In genomic region chr15:11042828-11043227, GRCm38 (mm10) we compare ENCODE assay signal across 18 mouse cellular contexts. TPM values are rescaled to one million over a fixed set of nuclear protein-coding genes. Genes with fewer than 3 reads are reported as not detected.
"Had no signal": no experiment of that assay in that cellular context is flagged by ENCODE, and none has a peak within 500 bp of the region (broad histone marks: within the 10 kb centered on the region; RNA-seq: fewer than 3 reads in every experiment).

No protein-coding gene starts in this region.

- DNase-seq: kidney, adult 8-10 months; kidney, postnatal 10 days; kidney, postnatal 36 days; layer of hippocampus, postnatal 36 days; liver, embryonic 13.5 days; lung, adult 2 months; lung, postnatal 14 days; right cerebral cortex, postnatal 14 days; right cerebral cortex, postnatal 4 days; thymus, adult 2 months; thymus, postnatal 14 days; thymus, postnatal 4 days had no signal

RNA-seq across cellular contexts. Expression of gene Rxfp3, which starts 5.0 kb away (rescaled TPM):
- total RNA-seq: liver, adult 2 months; megakaryocyte, adult 5-6 weeks had no signal

RNA-seq across cellular contexts. Expression of gene Adamts12, which starts 21.8 kb away (rescaled TPM):
- total RNA-seq: megakaryocyte, adult 5-6 weeks had no signal

RNA-seq across cellular contexts. Expression of gene Slc45a2, which starts 42.3 kb away (rescaled TPM):
- total RNA-seq: layer of hippocampus, adult 8-10 months; layer of hippocampus, postnatal 10 days; layer of hippocampus, postnatal 36 days; left cerebral cortex, postnatal 10 days; left cerebral cortex, postnatal 36 days; megakaryocyte, adult 5-6 weeks had no signal
